Mouse (Mus musculus): ENCODE results near the gene Cntnap5c.

DNA sequence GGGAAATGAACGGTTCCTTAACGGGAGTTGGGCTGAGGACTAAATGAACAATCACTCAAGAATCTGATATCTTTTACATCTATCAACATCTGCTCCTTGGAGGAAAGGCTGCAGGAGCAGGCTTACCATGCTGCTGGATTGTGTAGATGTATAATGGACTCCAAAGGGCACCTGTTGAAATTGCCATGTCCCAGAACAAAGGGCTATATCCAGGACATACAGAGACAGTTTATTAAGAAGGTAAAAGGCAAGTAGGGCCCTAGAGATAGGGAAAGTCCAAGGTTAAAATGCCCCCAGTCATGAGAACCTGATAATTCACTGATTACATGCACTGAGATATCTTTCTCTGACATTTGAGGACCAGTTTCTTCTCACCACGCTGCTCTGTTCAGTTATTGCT, 214.9 kb downstream of the Cntnap5c start:
- TF ChIP-seq CTCF (IDR thresholded peaks at IDR 0.05; ENCODE audit: low read depth) = no peak
- TF ChIP-seq EP300 (optimal IDR thresholded peaks at IDR 0.05) = no peak
